Mouse (Mus musculus) kidney, postnatal 0 days (tissue): ENCODE results near the gene Cmtm7. TPM values are rescaled to one million over a fixed set of nuclear protein-coding genes. Genes with fewer than 3 reads are reported as not detected.
A peak's percentile ranks its signal among the peaks of the same experiment; 100 is the strongest.

ENCODE experiments used
- ATAC-seq: fragments of 200-750 bp; cut with Nextera tagmentation; replicated peaks from 2 replicates; pipeline ENCODE4 v1.8.0; 2017; ENCODE audit warnings: low read depth, moderate number of reproducible peaks, moderate TSS enrichment, moderate library complexity; ENCODE audit not compliant: low FRiP score
- DNase-seq: peaks from one replicate; pipeline ENCODE4 v3.0.0-alpha.2; 2016; ENCODE audit warnings: low spot score
- H3K27ac ChIP-seq: fragments of 300-500 bp; sonication (generic); 2 replicates; pipeline ENCODE4 v1.5.1; 2014; ENCODE audit warnings: mild to moderate bottlenecking
- H3K27me3 ChIP-seq: fragments of 300-500 bp; sonication (generic); 2 replicates; pipeline ENCODE4 v1.6.1; 2014; ENCODE audit warnings: low read length, mixed read lengths; ENCODE audit not compliant: insufficient read depth
- H3K36me3 ChIP-seq: fragments of 300-500 bp; sonication (generic); 2 replicates; pipeline ENCODE4 v1.6.1; 2014; ENCODE audit warnings: low read length, mixed read lengths; ENCODE audit not compliant: insufficient read depth
- H3K4me1 ChIP-seq: fragments of 300-500 bp; sonication (generic); replicated peaks from 2 replicates; pipeline ENCODE4 v1.6.1; 2014; ENCODE audit warnings: antibody characterized with exemption, low read length, mixed read lengths; ENCODE audit not compliant: insufficient read depth
- H3K4me2 ChIP-seq: fragments of 300-500 bp; sonication (generic); 2 replicates; pipeline ENCODE4 v1.6.1; 2014; ENCODE audit warnings: mild to moderate bottlenecking, low read length, moderate library complexity, mixed read lengths
- H3K4me3 ChIP-seq: fragments of 300-500 bp; sonication (generic); replicated peaks from 2 replicates; pipeline ENCODE4 v1.5.1; 2014; ENCODE audit warnings: low read depth, low read length
- H3K9ac ChIP-seq: fragments of 300-500 bp; sonication (generic); 2 replicates; pipeline ENCODE4 v1.6.1; 2014; ENCODE audit warnings: low read depth, low read length
- H3K9me3 ChIP-seq: fragments of 300-500 bp; sonication (generic); replicated peaks from 2 replicates; pipeline ENCODE4 v1.6.1; 2016; ENCODE audit warnings: low read length, inconsistent platforms, mixed read lengths
- CTCF ChIP-seq: IDR thresholded peaks from 2 replicates; pipeline ENCODE4 v1.5.1; 2016; ENCODE audit warnings: antibody characterized with exemption, low read depth, mild to moderate bottlenecking, moderate library complexity
- WGBS: fragments of 180-500 bp; shearing (Covaris S2); extraction: QIAGEN DNeasy Blood & Tissue Kit; methylation state at CpG from one replicate; pipeline ENCODE4 v1.1.7; 2014; 5-methylcytosine and 5-hydroxymethylcytosine counted together
- polyA plus RNA-seq: library from polyadenylated mRNA; unstranded; fragments of >200 nt; fragmentation: Nextera tagmentation; extraction: Ambion mirVana; gene quantifications from 2 replicates; pipeline ENCODE4 v1.2.1, GENCODE M21; 2015

Gene Cmtm7
- polyA plus RNA-seq, 1 experiment from 2014 or later, result 102 TPM

DNA sequence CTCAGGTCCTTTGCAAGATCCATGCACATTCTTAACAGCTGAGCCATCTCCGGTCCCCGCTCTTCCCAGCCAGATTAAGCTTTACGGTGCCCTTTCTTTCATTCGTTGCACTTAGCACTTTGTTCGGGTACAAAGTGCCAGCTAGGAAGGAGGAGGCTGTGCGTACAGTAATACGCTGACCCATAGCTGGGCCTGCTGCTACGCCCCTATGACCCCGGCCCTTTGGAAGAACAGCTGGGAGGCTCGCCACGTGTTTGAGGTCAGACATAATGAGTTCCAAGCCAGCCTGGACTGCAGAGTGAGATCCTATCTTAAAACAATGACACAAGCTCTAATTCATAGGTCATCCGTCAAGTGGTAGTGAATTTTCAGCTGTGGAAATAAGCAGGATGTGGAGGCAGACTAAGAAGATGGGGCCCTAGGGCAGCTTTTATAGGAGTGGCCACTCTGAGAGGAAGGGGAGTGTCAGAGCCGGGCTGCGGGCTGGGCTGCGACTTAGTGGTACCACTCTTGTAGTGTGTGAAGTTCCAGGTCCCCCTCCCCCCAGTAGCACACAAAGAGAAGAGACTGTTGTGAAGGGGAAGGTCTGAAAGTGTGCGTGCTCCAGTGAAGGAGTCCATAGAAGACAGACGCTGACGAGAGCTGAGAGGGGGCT lies 64.9 kb downstream of the Cmtm7 start:
- TF ChIP-seq CTCF, result no peak

DNA sequence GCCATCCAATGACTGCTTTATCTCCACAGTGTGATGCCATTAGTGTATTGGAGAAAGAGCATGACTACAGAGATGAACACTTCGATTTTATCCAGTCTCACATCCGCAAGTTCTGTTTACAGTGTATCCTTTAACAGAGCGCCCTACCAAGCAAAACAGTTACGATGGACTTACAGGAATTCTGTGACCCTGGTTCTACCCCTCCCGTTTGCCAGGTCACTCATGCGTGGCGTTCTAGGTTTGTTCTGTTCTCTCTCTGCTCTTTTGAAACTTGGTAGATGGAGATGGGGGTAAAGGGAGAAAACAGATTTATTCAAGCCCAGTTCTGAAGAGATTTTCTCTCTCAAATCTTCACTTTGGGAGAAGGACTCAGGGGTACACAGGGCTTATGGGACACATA lies 68.2 kb downstream of the Cmtm7 start:
- H3K9ac ChIP-seq, result no peak overlapping the region
- H3K4me3 ChIP-seq, result no peak overlapping the region
- H3K27me3 ChIP-seq, result no peaks in the 10 kb centered on the region
- H3K27ac ChIP-seq, result no peak overlapping the region
- no peaks in the 10 kb centered on the region for H3K9me3 ChIP-seq
- peaks cover 49% of the 10 kb centered on the region for H3K36me3 ChIP-seq
- peaks cover 3% of the 10 kb centered on the region; the same call in 1 of the 2 replicates for H3K4me1 ChIP-seq
- no peak overlapping the region for H3K4me2 ChIP-seq
- no peak for ATAC-seq
- DNase-seq, result no peak
- no peak for TF ChIP-seq CTCF
- 71% methylated on average over 7 of the region's 7 CpGs for WGBS

More for the DNA sequence above, 64.9 kb downstream of the Cmtm7 start:
- DNase-seq (peak; percentile 64), ATAC-seq (peak; percentile 93)
- Histone ChIP-seq H3K9me3 (no peaks in the 10 kb centered on the region), H3K27ac (peak overlapping the region; percentile 64), H3K4me3 (no peak overlapping the region), H3K4me2 (no peak overlapping the region), H3K9ac (no peak overlapping the region), H3K36me3 (peaks cover 51% of the 10 kb centered on the region), H3K27me3 (no peaks in the 10 kb centered on the region), H3K4me1 (peaks cover 3% of the 10 kb centered on the region; the same call in 1 of the 2 replicates)
- WGBS, result 48% methylated on average over 18 of the region's 18 CpGs

DNA sequence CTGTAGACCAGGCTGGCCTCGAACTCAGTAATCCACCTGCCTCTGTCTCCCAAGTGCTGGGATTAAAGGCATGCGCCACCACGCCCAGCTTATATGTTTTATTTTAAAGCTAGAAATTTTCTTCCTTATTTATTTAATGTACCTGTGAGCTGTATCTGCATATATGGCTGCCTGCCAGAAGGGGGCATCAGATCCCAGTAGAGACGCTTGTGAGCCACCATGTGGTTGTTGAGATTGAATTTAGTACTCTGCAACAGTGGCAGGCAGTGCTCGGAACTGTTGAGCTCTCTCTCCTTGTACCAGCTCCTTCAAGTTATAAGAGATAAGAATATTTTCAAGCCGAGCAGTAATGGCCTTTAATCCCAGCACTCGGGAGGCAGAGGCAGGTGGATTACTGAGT lies 71.3 kb downstream of the Cmtm7 start:
- H3K4me2 ChIP-seq, result no peak overlapping the region
- TF ChIP-seq CTCF, result peak; percentile 65
- ATAC-seq (no peak), DNase-seq (peak; percentile 49)
- no peak overlapping the region for H3K27ac ChIP-seq
- H3K27me3 ChIP-seq, result no peaks in the 10 kb centered on the region
- H3K9me3 ChIP-seq, result no peaks in the 10 kb centered on the region
- H3K36me3 ChIP-seq, result peaks cover 46% of the 10 kb centered on the region
- no peak overlapping the region for H3K9ac ChIP-seq
- 80% methylated on average over 7 of the region's 7 CpGs for WGBS
- H3K4me3 ChIP-seq, result no peak overlapping the region
- no peaks in the 10 kb centered on the region for H3K4me1 ChIP-seq

DNA sequence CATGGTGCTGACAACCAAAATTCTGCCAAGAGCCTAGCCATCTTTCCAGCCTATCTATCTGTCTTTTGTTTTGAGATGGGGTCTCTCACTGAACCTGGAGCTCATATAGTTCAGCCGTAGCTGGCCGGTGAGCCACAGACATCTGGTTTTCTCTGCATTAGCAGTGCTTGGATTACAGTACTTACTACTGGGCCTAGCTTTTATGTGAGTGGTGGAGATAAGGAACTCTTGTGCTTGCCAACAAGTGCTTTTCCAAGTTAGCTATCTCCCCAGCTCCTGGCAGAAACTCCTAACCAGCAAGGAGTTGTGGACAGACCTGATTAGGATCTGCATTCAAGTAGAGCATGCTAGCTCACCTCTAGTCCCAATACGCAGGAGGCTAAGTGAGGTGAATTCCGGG lies 73.9 kb downstream of the Cmtm7 start:
- Histone ChIP-seq H3K4me1 (no peaks in the 10 kb centered on the region), H3K36me3 (peaks cover 30% of the 10 kb centered on the region), H3K4me2 (no peak overlapping the region), H3K9ac (no peak overlapping the region), H3K27ac (no peak overlapping the region), H3K4me3 (no peak overlapping the region), H3K9me3 (no peaks in the 10 kb centered on the region), H3K27me3 (no peaks in the 10 kb centered on the region)
- WGBS, result 94% methylated on average over 4 of the region's 4 CpGs
- DNase-seq, result no peak
- ATAC-seq, result no peak
- no peak for TF ChIP-seq CTCF

Other genes with a start within 250 kb of the Cmtm7 start
- gene Trim71, start 217.5 kb downstream of the Cmtm7 start, polyA plus RNA-seq, result 0.43 and 0.46 TPM in 2 replicates
- 45.7 and 50.4 TPM in 2 replicates for gene Cnot10, start 141.7 kb downstream of the Cmtm7 start, polyA plus RNA-seq
- gene Dync1li1, start 93.1 kb downstream of the Cmtm7 start, polyA plus RNA-seq, result 43.8 and 45.4 TPM in 2 replicates
- gene Cmtm6, start 50.7 kb downstream of the Cmtm7 start, polyA plus RNA-seq, result 64.5 and 70.3 TPM in 2 replicates
- 50.7 and 54.6 TPM in 2 replicates for gene Cmtm8, start 62.3 kb upstream of the Cmtm7 start, polyA plus RNA-seq
- gene Gpd1l, start 152.1 kb upstream of the Cmtm7 start, polyA plus RNA-seq, result 17.2 and 18.1 TPM in 2 replicates
- 2.3 and 2.8 TPM in 2 replicates for gene Osbpl10, start 196.7 kb upstream of the Cmtm7 start, polyA plus RNA-seq
- 792 and 845 TPM in 2 replicates for gene Rps27rt, start 200.9 kb upstream of the Cmtm7 start, polyA plus RNA-seq